Mouse (Mus musculus) liver, embryonic 14.5 days (tissue): ENCODE data around the gene Aanat. TPM values are rescaled to one million over a fixed set of nuclear protein-coding genes. Genes with fewer than 3 reads are reported as not detected.

ENCODE experiments used
- ATAC-seq: fragments of 200-750 bp; cut with Nextera tagmentation; 2 replicates; pipeline ENCODE4 v1.8.0; 2017; ENCODE audit warnings: moderate number of reproducible peaks, mild to moderate bottlenecking, moderate library complexity; ENCODE audit not compliant: insufficient read depth
- DNase-seq, 3 experiments: peaks; one replicate each; pipeline ENCODE4 v3.0.0-alpha.2; 2012 to 2013; ENCODE audit warnings: low read depth in 3 of 3, low spot score in 3 of 3
- H3K27ac ChIP-seq: fragments of 300-500 bp; sonication (generic); 2 replicates; pipeline ENCODE4 v1.5.1; 2014; ENCODE audit warnings: moderate library complexity, mild to moderate bottlenecking, control low read depth, inconsistent platforms
- H3K27me3 ChIP-seq: fragments of 300-500 bp; sonication (generic); 2 replicates; pipeline ENCODE4 v1.6.1; 2014; ENCODE audit warnings: mild to moderate bottlenecking, low read length, moderate library complexity; ENCODE audit not compliant: control insufficient read depth, insufficient read depth
- H3K36me3 ChIP-seq: fragments of 300-500 bp; sonication (generic); replicated peaks from 2 replicates; pipeline ENCODE4 v1.6.1; 2014; ENCODE audit warnings: low read depth; ENCODE audit not compliant: control insufficient read depth, insufficient read depth
- H3K4me1 ChIP-seq, 2 experiments: fragments of 200-500 bp in 1 of 2; fragments of 300-500 bp in 1 of 2; sonication (generic) in 1 of 2; replicated peaks; 2 replicates each; pipeline ENCODE4 v1.6.1; 2012 to 2014; ENCODE audit warnings: antibody characterized with exemption in 1 of 2, inconsistent platforms in 1 of 2, low read length in 1 of 2; ENCODE audit not compliant: control insufficient read depth in 2 of 2, insufficient read depth in 2 of 2
- H3K4me2 ChIP-seq: fragments of 300-500 bp; sonication (generic); 2 replicates; pipeline ENCODE4 v1.6.1; 2014; ENCODE audit warnings: low read depth, mild to moderate bottlenecking, control low read depth, moderate library complexity
- H3K4me3 ChIP-seq, 2 experiments: fragments of 200-500 bp in 1 of 2; fragments of 300-500 bp in 1 of 2; sonication (generic) in 1 of 2; 2 replicates each; pipeline ENCODE4 v1.5.1; 2012 to 2014; ENCODE audit warnings: low read depth in 2 of 2, low read length in 2 of 2, mild to moderate bottlenecking in 2 of 2, control low read depth in 1 of 2, inconsistent platforms in 1 of 2, moderate library complexity in 1 of 2; ENCODE audit not compliant: insufficient read depth in 1 of 2
- H3K9ac ChIP-seq: fragments of 300-500 bp; sonication (generic); replicated peaks from 2 replicates; pipeline ENCODE4 v1.6.1; 2014; ENCODE audit warnings: mild to moderate bottlenecking, control low read depth, moderate library complexity
- H3K9me3 ChIP-seq: fragments of 300-500 bp; sonication (generic); 2 replicates; pipeline ENCODE4 v1.6.1; 2016; ENCODE audit warnings: low read length, mixed read lengths; ENCODE audit not compliant: control insufficient read depth
- CTCF ChIP-seq: IDR thresholded peaks from 2 replicates; pipeline ENCODE4 v1.5.1; 2016; ENCODE audit warnings: antibody characterized with exemption, low read depth, control low read depth
- EP300 ChIP-seq: IDR thresholded peaks from 2 replicates; pipeline ENCODE4 v1.6.1; 2016; ENCODE audit warnings: antibody characterized with exemption, low read depth
- WGBS: fragments of 180-500 bp; shearing (Covaris S2); extraction: QIAGEN DNeasy Blood & Tissue Kit; methylation state at CpG from one replicate; pipeline ENCODE4 v1.1.7; 2014; ENCODE audit not compliant: insufficient replicate concordance; 5-methylcytosine and 5-hydroxymethylcytosine counted together
- polyA plus RNA-seq, 2 experiments: library from polyadenylated mRNA; depleted of rRNA in 1 of 2; stranded (reverse) in 1 of 2; unstranded in 1 of 2; fragments of >200 nt; fragmentation: Nextera tagmentation in 1 of 2; extraction: Ambion mirVana in 1 of 2; gene quantifications; 2 replicates each; pipeline versions ENCODE4 v1.2.1 to v1.2.3; 2012 to 2014

The Aanat gene
- polyA plus RNA-seq, 2 experiments = not detected

GRCm38 (mm10) chr11:116589574-116589973 is 3.3 kb downstream of the Aanat start:
- Histone ChIP-seq H3K4me3 (no peak overlapping the region), H3K36me3 (no peaks in the 10 kb centered on the region), H3K27ac (no peak overlapping the region), H3K9me3 (no peaks in the 10 kb centered on the region), H3K27me3 (peaks cover 12% of the 10 kb centered on the region), H3K9ac (no peak overlapping the region), H3K4me1 (peaks cover 4 to 8% of the 10 kb centered on the region in 2 experiments), H3K4me2 (no peak overlapping the region)
- TF ChIP-seq EP300 (no peak), CTCF (no peak)
- no peak for DNase-seq
- ATAC-seq = no peak
- 61% methylated on average over 8 of the region's 8 CpGs for WGBS

- no peak for TF ChIP-seq CTCF
- no peak for TF ChIP-seq EP300
- Histone ChIP-seq H3K4me3 (no peak overlapping the region), H3K9ac (no peak overlapping the region), H3K4me1 (peaks cover 4 to 8% of the 10 kb centered on the region in 2 experiments), H3K9me3 (no peaks in the 10 kb centered on the region), H3K27me3 (peaks cover 12% of the 10 kb centered on the region), H3K27ac (no peak overlapping the region), H3K36me3 (no peaks in the 10 kb centered on the region), H3K4me2 (no peak overlapping the region)
- WGBS = 60% methylated on average over 4 of the region's 4 CpGs
- DNase-seq (no peak), ATAC-seq (no peak)
Measured at GRCm38 (mm10) chr11:116591621-116592020, 5.4 kb downstream of the Aanat start.

- Histone ChIP-seq H3K36me3 (no peaks in the 10 kb centered on the region), H3K27ac (no peak overlapping the region), H3K4me1 (peaks cover 4 to 8% of the 10 kb centered on the region in 2 experiments), H3K4me3 (no peak overlapping the region), H3K4me2 (no peak overlapping the region), H3K9ac (no peak overlapping the region), H3K9me3 (no peaks in the 10 kb centered on the region), H3K27me3 (peaks cover 8% of the 10 kb centered on the region)
- ATAC-seq (peak; percentile 60), DNase-seq (peak; percentile 70 to 78 (median 74))
- TF ChIP-seq CTCF (peak; percentile 100), EP300 (no peak)
Measured at GRCm38 (mm10) chr11:116592428-116592827, 6.2 kb downstream of the Aanat start.

- Histone ChIP-seq H3K27ac (no peak overlapping the region), H3K36me3 (no peaks in the 10 kb centered on the region; the same call in 1 of the 2 replicates), H3K9me3 (no peaks in the 10 kb centered on the region), H3K9ac (no peak overlapping the region), H3K4me3 (no peak overlapping the region), H3K4me2 (no peak overlapping the region), H3K4me1 (peaks cover 4 to 8% of the 10 kb centered on the region in 2 experiments), H3K27me3 (no peaks in the 10 kb centered on the region; the same call in 1 of the 2 replicates)
- 49% methylated on average over 4 of the region's 4 CpGs for WGBS
- no peak for TF ChIP-seq CTCF
- no peak for TF ChIP-seq EP300
- no peak for ATAC-seq
- DNase-seq = no peak
Measured at GRCm38 (mm10) chr11:116593345-116593744, 7.1 kb downstream of the Aanat start.

- Histone ChIP-seq H3K9ac (no peak overlapping the region), H3K4me2 (no peak overlapping the region), H3K27me3 (no peaks in the 10 kb centered on the region), H3K4me3 (no peak overlapping the region), H3K36me3 (peaks cover 14% of the 10 kb centered on the region), H3K4me1 (no peaks in the 10 kb centered on the region), H3K27ac (no peak overlapping the region), H3K9me3 (no peaks in the 10 kb centered on the region)
- no peak for DNase-seq
- TF ChIP-seq CTCF (no peak), EP300 (no peak)
- ATAC-seq = no peak
- WGBS = 81% methylated on average over 19 of the region's 19 CpGs
Measured at GRCm38 (mm10) chr11:116596766-116597165, 10.5 kb downstream of the Aanat start.
